Mouse (Mus musculus) pancreas, adult 10 weeks (tissue): ENCODE results near the gene Pdcd2. TPM values are rescaled to one million over a fixed set of nuclear protein-coding genes. Genes with fewer than 3 reads are reported as not detected.

Source experiments
- polyA plus RNA-seq: library from polyadenylated mRNA; stranded (reverse); fragments of 350-450 nt; fragmentation: Illumina TruSeq; extraction: RNeasy Lipid Tissue Mini Kit (QIAGEN cat#74804); gene quantifications from one replicate; pipeline ENCODE4 v1.2.3, GENCODE M21; 2015; ENCODE audit warnings: low read depth, low replicate concordance; ENCODE audit not compliant: insufficient read depth

The Pdcd2 gene
- 7.9 TPM for polyA plus RNA-seq

DNA sequence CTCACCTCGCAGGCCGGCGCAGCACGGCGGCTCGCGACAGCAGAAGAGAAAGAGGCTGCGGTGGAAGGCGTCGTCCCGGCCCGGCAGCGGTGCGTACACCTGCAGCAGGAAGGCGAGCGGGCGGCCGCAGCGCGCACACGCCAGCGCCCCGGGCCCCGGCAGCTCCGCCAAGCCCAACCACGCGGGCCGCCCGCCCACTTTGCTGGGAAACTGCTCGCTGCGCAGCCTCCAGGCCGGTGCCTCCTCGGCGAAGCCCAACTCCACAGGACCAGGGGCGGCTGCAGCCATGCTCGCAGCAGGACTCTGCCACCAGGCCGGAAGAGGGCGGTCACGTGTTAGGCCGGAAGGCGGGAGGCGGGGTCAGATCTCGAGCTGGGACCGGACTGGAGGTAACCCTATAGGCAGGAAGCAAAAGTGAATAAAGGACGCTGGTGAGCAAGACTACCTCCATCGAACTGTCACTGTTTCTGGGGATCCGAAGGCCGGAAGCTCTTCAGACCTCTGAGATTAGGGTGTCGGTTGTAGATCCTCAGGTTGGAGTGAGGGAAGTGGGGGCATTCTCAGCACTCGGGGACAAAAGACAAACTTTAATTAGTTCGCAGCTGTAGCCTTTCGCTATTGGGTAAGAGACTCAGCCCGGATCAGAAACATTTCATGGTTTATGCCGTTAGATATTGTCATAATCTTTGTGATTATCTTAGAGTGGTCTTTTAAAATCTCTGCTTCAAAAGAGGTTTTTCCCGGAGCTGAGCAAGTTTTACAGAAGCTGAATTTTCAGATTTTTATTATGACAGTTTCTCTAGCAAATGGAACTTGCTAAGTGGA, at the start of gene Pdcd2:
Gene Pdcd2, minus strand, starts transcription at position 316 of the 825 bp plus-strand sequence.

DNA sequence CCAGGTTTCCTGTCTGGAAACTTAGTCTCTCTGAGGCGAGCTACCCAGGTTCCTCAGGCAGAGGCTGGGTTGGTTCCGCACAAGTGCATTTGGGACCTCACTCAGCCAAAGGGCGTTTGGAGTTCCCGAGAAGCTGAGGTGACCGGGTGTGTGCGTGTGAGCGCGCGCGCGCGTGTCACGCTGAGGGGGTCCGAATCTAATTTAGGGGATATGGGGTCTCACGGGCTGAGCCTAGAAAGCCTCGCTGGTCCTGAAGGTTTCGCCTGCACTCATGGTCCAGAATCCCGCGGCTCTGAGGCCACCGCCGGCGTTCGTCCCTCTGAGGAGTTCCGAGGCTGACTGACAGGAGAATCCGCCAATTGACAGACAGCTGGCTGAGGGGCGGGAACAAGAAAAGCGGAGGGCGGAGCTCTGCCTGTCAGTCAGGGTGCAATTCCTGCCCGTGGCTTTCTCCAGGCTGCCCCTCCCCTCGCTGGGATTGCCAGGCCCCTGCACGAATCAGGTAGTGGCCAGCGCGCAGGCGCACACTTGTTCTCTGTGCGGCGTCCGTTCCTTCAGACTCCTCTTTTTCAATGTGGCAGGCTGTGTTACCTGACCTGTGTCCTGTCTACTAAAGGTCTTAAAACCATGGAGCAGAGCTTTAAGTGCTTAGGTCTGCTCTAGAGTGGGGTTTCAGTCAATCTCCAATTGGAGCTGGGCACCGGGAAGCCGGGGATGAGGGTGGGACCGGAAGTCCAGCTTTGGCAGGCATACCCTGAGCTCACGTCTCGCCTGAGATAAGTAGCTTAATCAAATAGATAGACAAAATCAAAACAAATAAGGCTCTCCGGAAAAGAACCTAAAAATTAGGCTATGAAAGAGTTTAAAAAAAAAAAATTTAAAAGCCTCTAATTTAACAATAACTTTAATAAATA, 37.2 kb upstream of the Pdcd2 start, which contains the start of gene Prdm9:
Gene Prdm9, minus strand, starts transcription at position 341 of the 914 bp plus-strand sequence.

DNA sequence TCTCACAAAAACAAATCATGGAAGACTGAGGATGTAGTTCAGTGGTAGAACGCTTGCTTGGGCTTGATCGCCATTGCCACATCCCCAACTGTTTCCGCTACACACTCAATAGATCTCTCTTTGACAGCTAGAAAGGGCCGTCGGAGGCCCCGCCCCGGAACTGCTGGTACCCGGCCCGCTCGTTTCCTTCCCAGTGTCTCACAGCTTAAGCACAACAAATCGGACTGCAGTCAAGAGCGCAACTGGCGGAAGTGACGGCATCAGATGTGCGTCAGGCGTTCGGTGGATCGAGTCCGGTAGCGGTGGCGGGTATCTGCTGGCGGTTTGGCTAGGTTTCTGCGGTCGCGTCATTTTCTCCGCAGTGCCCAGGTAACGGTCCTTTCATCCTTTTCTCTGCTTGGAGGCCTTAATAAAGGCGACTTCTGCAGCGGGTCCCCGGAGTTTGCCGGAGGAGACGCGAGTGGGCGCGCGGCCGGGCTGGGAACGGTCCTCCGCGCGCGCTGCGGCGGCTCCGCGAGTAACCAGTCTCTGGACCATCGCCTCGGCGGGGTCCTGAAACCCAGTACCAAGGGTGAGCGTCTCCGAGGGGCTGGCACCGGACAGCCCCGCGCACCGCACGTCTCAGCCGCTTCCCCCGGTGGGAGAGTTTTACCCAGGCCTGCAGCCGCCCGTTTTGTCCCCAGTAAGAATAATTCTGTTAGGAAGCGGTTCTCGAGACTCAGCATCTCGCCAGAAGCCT, 27.3 kb downstream of the Pdcd2 start, which contains the start of the genes Psmb1 and Tbp:
Gene Psmb1, minus strand, starts transcription at position 96 of the 739 bp plus-strand sequence.
Gene Tbp, plus strand, starts transcription at position 233 of the 739 bp plus-strand sequence.

Other genes with a start within 250 kb of the Pdcd2 start
- 3.9 TPM for gene Dll1, start 150.4 kb downstream of the Pdcd2 start, polyA plus RNA-seq
- gene Fam120b, start 131.1 kb downstream of the Pdcd2 start, polyA plus RNA-seq: 7.0 TPM
- 28.8 TPM for gene Psmb1, start 27.6 kb downstream of the Pdcd2 start, polyA plus RNA-seq
- gene Tbp, start 27.4 kb downstream of the Pdcd2 start, polyA plus RNA-seq: 7.7 TPM
- gene Prdm9, start 37.1 kb upstream of the Pdcd2 start, polyA plus RNA-seq: 3.3 TPM
- gene Chd1, start 177.7 kb upstream of the Pdcd2 start, polyA plus RNA-seq: 3.4 TPM